Mouse (Mus musculus) heart, embryonic 16.5 days (tissue): ENCODE measurements at regions not wholly inside any gene's neighbourhood (a gene's known extent, or its start where the extent isn't known, plus 50 kb on each side); places are given as distances from the start of the nearest gene placed in this dataset.
A peak's percentile ranks its signal among the peaks of the same experiment; 100 is the strongest.

ENCODE experiments used
- ATAC-seq: fragments of 200-750 bp; cut with Nextera tagmentation; replicated peaks from 2 replicates; pipeline ENCODE4 v1.8.0; 2017; ENCODE audit warnings: moderate number of reproducible peaks; ENCODE audit not compliant: insufficient read depth, low FRiP score; ENCODE audit errors: extremely low read depth
- H3K27ac ChIP-seq: fragments of 300-500 bp; sonication (generic); 2 replicates; pipeline ENCODE4 v1.5.1; 2014; ENCODE audit warnings: mild to moderate bottlenecking, low read length, control low read depth, moderate library complexity
- H3K27me3 ChIP-seq: fragments of 300-500 bp; sonication (generic); 2 replicates; pipeline ENCODE4 v1.6.1; 2014; ENCODE audit warnings: low read length, mixed read lengths; ENCODE audit not compliant: control insufficient read depth, insufficient read depth
- H3K36me3 ChIP-seq: fragments of 300-500 bp; sonication (generic); 2 replicates; pipeline ENCODE4 v1.6.1; 2014; ENCODE audit not compliant: control insufficient read depth, insufficient read depth
- H3K4me1 ChIP-seq: fragments of 300-500 bp; sonication (generic); 2 replicates; pipeline ENCODE4 v1.6.1; 2014; ENCODE audit warnings: low read length, mixed read lengths; ENCODE audit not compliant: control insufficient read depth, insufficient read depth
- H3K4me2 ChIP-seq: fragments of 300-500 bp; sonication (generic); 2 replicates; pipeline ENCODE4 v1.6.1; 2014; ENCODE audit warnings: low read depth, mild to moderate bottlenecking, control low read depth, low read length
- H3K4me3 ChIP-seq: fragments of 300-500 bp; sonication (generic); 2 replicates; pipeline ENCODE4 v1.5.1; 2014; ENCODE audit warnings: mild to moderate bottlenecking, control low read depth, low read length
- H3K9ac ChIP-seq: fragments of 300-500 bp; sonication (generic); 2 replicates; pipeline ENCODE4 v1.6.1; 2014; ENCODE audit warnings: low read length, control low read depth
- H3K9me3 ChIP-seq: fragments of 300-500 bp; sonication (generic); replicated peaks from 2 replicates; pipeline ENCODE4 v1.6.1; 2016; ENCODE audit warnings: low read length; ENCODE audit not compliant: control insufficient read depth
- WGBS: fragments of 180-500 bp; shearing (Covaris S2); extraction: QIAGEN DNeasy Blood & Tissue Kit; methylation state at CpG from one replicate; pipeline ENCODE4 v1.1.7; 2014; 5-methylcytosine and 5-hydroxymethylcytosine counted together

GRCm38 (mm10) chr3:36310642-36311267, 88.6 kb upstream of the Qrfpr start:
- Histone ChIP-seq H3K4me2 (peak overlapping the region; percentile 43; the same call in 1 of the 2 replicates), H3K27me3 (no peaks in the 10 kb centered on the region), H3K4me1 (no peaks in the 10 kb centered on the region), H3K4me3 (peak overlapping the region; percentile 9; the same call in 1 of the 2 replicates), H3K36me3 (no peaks in the 10 kb centered on the region), H3K9ac (no peak overlapping the region), H3K27ac (no peak overlapping the region), H3K9me3 (no peaks in the 10 kb centered on the region)
- no peak for ATAC-seq
- WGBS, result 5% methylated on average over 9 of the region's 9 CpGs

GRCm38 (mm10) chr3:36296792-36297191, 74.7 kb upstream of the Qrfpr start:
- Histone ChIP-seq H3K27ac (no peak overlapping the region), H3K36me3 (no peaks in the 10 kb centered on the region), H3K27me3 (no peaks in the 10 kb centered on the region), H3K4me1 (0 out of 2 replicates have a peak, but pooled peaks cover 3% of the 10 kb centered on the region), H3K9ac (no peak overlapping the region), H3K9me3 (no peaks in the 10 kb centered on the region), H3K4me3 (no peak overlapping the region), H3K4me2 (no peak overlapping the region)
- ATAC-seq, result no peak
- 58% methylated on average over 3 of the region's 3 CpGs for WGBS

- no peaks in the 10 kb centered on the region for H3K36me3 ChIP-seq
- no peak overlapping the region for H3K27ac ChIP-seq
- no peak overlapping the region for H3K9ac ChIP-seq
- no peak for ATAC-seq
- H3K27me3 ChIP-seq, result no peaks in the 10 kb centered on the region
- no peak overlapping the region for H3K4me3 ChIP-seq
- no peak overlapping the region for H3K4me2 ChIP-seq
- 0 out of 2 replicates have a peak, but pooled peaks cover 3% of the 10 kb centered on the region for H3K4me1 ChIP-seq
- 90% methylated on average over 4 of the region's 4 CpGs for WGBS
- no peaks in the 10 kb centered on the region for H3K9me3 ChIP-seq
These were observed 69.9 kb upstream of the Qrfpr start for GRCm38 (mm10) chr3:36291971-36292370.

GRCm38 (mm10) chr3:36284066-36284465, 62.0 kb upstream of the Qrfpr start:
- H3K27me3 ChIP-seq, result no peaks in the 10 kb centered on the region
- 67% methylated on average over 5 of the region's 5 CpGs for WGBS
- H3K4me3 ChIP-seq, result no peak overlapping the region
- ATAC-seq, result no peak
- H3K27ac ChIP-seq, result no peak overlapping the region
- no peaks in the 10 kb centered on the region for H3K36me3 ChIP-seq
- no peak overlapping the region for H3K4me2 ChIP-seq
- peaks cover 8% of the 10 kb centered on the region; the same call in 1 of the 2 replicates for H3K9me3 ChIP-seq
- no peaks in the 10 kb centered on the region for H3K4me1 ChIP-seq
- no peak overlapping the region for H3K9ac ChIP-seq

- Histone ChIP-seq H3K27me3 (no peaks in the 10 kb centered on the region), H3K9ac (no peak overlapping the region), H3K4me3 (no peak overlapping the region), H3K4me1 (peaks cover 5% of the 10 kb centered on the region; the same call in 1 of the 2 replicates), H3K36me3 (no peaks in the 10 kb centered on the region), H3K9me3 (no peaks in the 10 kb centered on the region), H3K27ac (no peak overlapping the region), H3K4me2 (no peak overlapping the region)
- ATAC-seq, result no peak
- WGBS, result 74% methylated on average over 1 of the region's 1 CpGs
These were observed 53.4 kb upstream of the Qrfpr start for GRCm38 (mm10) chr3:36275502-36275901.
